Mouse (Mus musculus): Measurements from ENCODE around the gene Smim14.

GRCm38 (mm10) chr5:65578545-65578944, 41.6 kb upstream of the Smim14 start:
- TF ChIP-seq POLR2A (IDR thresholded peaks at IDR 0.05; ENCODE audit: low read depth, low read length): no peak
- TF ChIP-seq CTCF (IDR thresholded peaks at IDR 0.05; ENCODE audit: extremely low read depth, insufficient read length, insufficient replicate concordance, low read depth, low read length): no peak
